Mouse (Mus musculus) heart, embryonic 14.5 days (tissue): ENCODE measurements at regions not wholly inside any gene's neighbourhood (a gene's known extent, or its start where the extent isn't known, plus 50 kb on each side); places are given as distances from the start of the nearest gene placed in this dataset.

Experiments used
- ATAC-seq: fragments of 200-750 bp; cut with Nextera tagmentation; 2 replicates; pipeline ENCODE4 v1.8.0; 2017; ENCODE audit warnings: low read depth, moderate TSS enrichment; ENCODE audit not compliant: insufficient number of reproducible peaks, insufficient read depth, low FRiP score
- H3K27ac ChIP-seq, 2 experiments: fragments of 200-500 bp in 1 of 2; fragments of 300-500 bp in 1 of 2; sonication (generic) in 1 of 2; replicated peaks in 1 of 2; 2 replicates each; pipeline ENCODE4 v1.5.1; 2012 to 2014; ENCODE audit warnings: low read depth in 2 of 2, low read length in 2 of 2, control low read depth in 1 of 2, mild to moderate bottlenecking in 1 of 2, mixed read lengths in 1 of 2; ENCODE audit not compliant: control insufficient read depth in 1 of 2, insufficient read depth in 1 of 2
- H3K27me3 ChIP-seq: fragments of 300-500 bp; sonication (generic); 2 replicates; pipeline ENCODE4 v1.6.1; 2014; ENCODE audit warnings: mild to moderate bottlenecking, low read length, control low read depth; ENCODE audit not compliant: control insufficient read depth, insufficient read depth
- H3K36me3 ChIP-seq: fragments of 300-500 bp; sonication (generic); 2 replicates; pipeline ENCODE4 v1.6.1; 2014; ENCODE audit warnings: mild to moderate bottlenecking, control low read depth, low read length, mixed read lengths; ENCODE audit not compliant: control insufficient read depth, insufficient read depth
- H3K4me1 ChIP-seq, 2 experiments: fragments of 200-500 bp in 1 of 2; fragments of 300-500 bp in 1 of 2; sonication (generic) in 1 of 2; 2 replicates each; pipeline ENCODE4 v1.6.1; 2012 to 2014; ENCODE audit warnings: low read length in 2 of 2, control low read depth in 1 of 2, mixed read lengths in 1 of 2; ENCODE audit not compliant: control insufficient read depth in 2 of 2, insufficient read depth in 2 of 2
- H3K4me2 ChIP-seq: fragments of 300-500 bp; sonication (generic); 2 replicates; pipeline ENCODE4 v1.6.1; 2014; ENCODE audit warnings: mild to moderate bottlenecking, low read length
- H3K4me3 ChIP-seq, 2 experiments: fragments of 200-500 bp in 1 of 2; fragments of 300-500 bp in 1 of 2; sonication (generic) in 1 of 2; 2 replicates each; pipeline ENCODE4 v1.5.1; 2012 to 2014; ENCODE audit warnings: low read length in 2 of 2, mild to moderate bottlenecking in 2 of 2, control low read depth in 1 of 2, low read depth in 1 of 2, moderate library complexity in 1 of 2; ENCODE audit not compliant: control insufficient read depth in 1 of 2, insufficient read depth in 1 of 2
- H3K9ac ChIP-seq: fragments of 300-500 bp; sonication (generic); 2 replicates; pipeline ENCODE4 v1.6.1; 2014; ENCODE audit warnings: mild to moderate bottlenecking, low read length
- H3K9me3 ChIP-seq: fragments of 300-500 bp; sonication (generic); 2 replicates; pipeline ENCODE4 v1.6.1; 2016; ENCODE audit warnings: low read length, control low read depth; ENCODE audit not compliant: control insufficient read depth
- WGBS: fragments of 180-500 bp; shearing (Covaris S2); extraction: QIAGEN DNeasy Blood & Tissue Kit; methylation state at CpG from one replicate; pipeline ENCODE4 v1.1.7; 2014; 5-methylcytosine and 5-hydroxymethylcytosine counted together

GRCm38 (mm10) chr3:70313119-70313868 lies 305.9 kb downstream of the Otol1 start:
- 71% methylated on average over 7 of the region's 7 CpGs for WGBS
- no peak for ATAC-seq
- Histone ChIP-seq H3K4me2 (no peak overlapping the region), H3K9ac (no peak overlapping the region), H3K27me3 (no peaks in the 10 kb centered on the region), H3K9me3 (no peaks in the 10 kb centered on the region), H3K4me1 (no peaks in the 10 kb centered on the region), H3K36me3 (no peaks in the 10 kb centered on the region), H3K27ac (no peak overlapping the region), H3K4me3 (no peak overlapping the region)

DNA sequence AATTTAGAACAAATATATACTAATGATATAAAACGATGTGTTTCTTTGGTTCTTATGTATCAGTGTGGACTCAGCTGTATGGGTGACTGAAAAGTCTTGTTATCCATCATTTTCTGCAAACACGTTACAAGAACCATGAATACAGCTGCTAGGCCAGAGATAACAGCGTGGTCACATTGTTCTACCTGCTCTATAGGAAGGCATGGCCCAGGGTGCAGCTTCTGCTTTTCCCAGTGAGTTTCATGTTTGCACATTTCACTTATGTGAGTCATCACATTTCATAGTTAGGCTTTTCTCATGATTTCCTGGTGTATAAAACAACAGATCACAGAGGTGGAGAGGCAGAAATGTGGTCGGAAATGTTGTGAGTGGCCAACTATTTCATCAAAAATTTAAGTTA lies 306.8 kb downstream of the Otol1 start:
- WGBS = 67% methylated on average over 4 of the region's 4 CpGs
- ATAC-seq = no peak
- Histone ChIP-seq H3K4me2 (no peak overlapping the region), H3K9ac (no peak overlapping the region), H3K36me3 (no peaks in the 10 kb centered on the region), H3K9me3 (no peaks in the 10 kb centered on the region), H3K4me1 (no peaks in the 10 kb centered on the region), H3K27ac (no peak overlapping the region), H3K4me3 (no peak overlapping the region), H3K27me3 (no peaks in the 10 kb centered on the region)

DNA sequence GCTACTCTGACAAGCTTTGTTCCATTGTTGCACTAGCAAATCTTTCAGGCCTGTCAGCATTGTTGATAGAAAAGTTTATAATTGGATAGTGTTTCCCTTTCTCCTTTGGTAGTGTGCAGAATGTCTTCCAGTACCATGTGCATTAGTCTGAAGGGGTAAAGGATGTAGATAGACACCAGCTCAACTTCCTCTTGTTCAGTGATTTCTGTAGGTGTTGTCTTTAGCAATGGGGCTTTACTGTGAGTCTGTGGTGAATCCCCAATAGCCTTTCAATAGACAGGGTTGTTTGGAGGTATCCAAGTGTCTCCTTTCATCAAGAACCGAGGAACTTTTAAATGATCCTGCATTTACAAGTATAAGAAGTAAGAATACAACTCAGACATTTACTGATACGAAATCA lies 311.0 kb downstream of the Otol1 start:
- Histone ChIP-seq H3K9ac (no peak overlapping the region), H3K27me3 (no peaks in the 10 kb centered on the region), H3K4me2 (no peak overlapping the region), H3K27ac (no peak overlapping the region), H3K4me3 (no peak overlapping the region), H3K36me3 (no peaks in the 10 kb centered on the region), H3K4me1 (no peaks in the 10 kb centered on the region), H3K9me3 (no peaks in the 10 kb centered on the region)
- WGBS = 70% methylated on average over 2 of the region's 2 CpGs
- no peak for ATAC-seq

- Histone ChIP-seq H3K4me3 (no peak overlapping the region), H3K9ac (no peak overlapping the region), H3K27me3 (no peaks in the 10 kb centered on the region), H3K9me3 (no peaks in the 10 kb centered on the region), H3K4me1 (no peaks in the 10 kb centered on the region), H3K27ac (no peak overlapping the region), H3K4me2 (no peak overlapping the region), H3K36me3 (no peaks in the 10 kb centered on the region)
- no peak for ATAC-seq
- WGBS = 77% methylated on average over 3 of the region's 3 CpGs
Observed at GRCm38 (mm10) chr3:70319139-70319538, 311.7 kb downstream of the Otol1 start.

- Histone ChIP-seq H3K4me3 (no peak overlapping the region), H3K36me3 (no peaks in the 10 kb centered on the region), H3K27ac (no peak overlapping the region), H3K9me3 (no peaks in the 10 kb centered on the region), H3K4me1 (no peaks in the 10 kb centered on the region), H3K27me3 (no peaks in the 10 kb centered on the region), H3K4me2 (no peak overlapping the region), H3K9ac (no peak overlapping the region)
- ATAC-seq = no peak
Observed at GRCm38 (mm10) chr3:70321161-70321657, 313.8 kb downstream of the Otol1 start.

- no peak overlapping the region for H3K4me2 ChIP-seq
- H3K9me3 ChIP-seq = no peaks in the 10 kb centered on the region
- H3K9ac ChIP-seq = no peak overlapping the region
- 79% methylated on average over 2 of the region's 2 CpGs for WGBS
- H3K4me1 ChIP-seq = no peaks in the 10 kb centered on the region
- no peak for ATAC-seq
- no peaks in the 10 kb centered on the region for H3K36me3 ChIP-seq
- no peaks in the 10 kb centered on the region for H3K27me3 ChIP-seq
- no peak overlapping the region for H3K4me3 ChIP-seq
- no peak overlapping the region for H3K27ac ChIP-seq
Observed at GRCm38 (mm10) chr3:70324692-70325091, 317.3 kb downstream of the Otol1 start.
